Mouse (Mus musculus): ENCODE data around the gene Parp14. TPM values are rescaled to one million over a fixed set of nuclear protein-coding genes. Genes with fewer than 3 reads are reported as not detected.

Gene Parp14
- polyA plus RNA-seq, 1 experiment from 2014 or later = 7.1 TPM

DNA sequence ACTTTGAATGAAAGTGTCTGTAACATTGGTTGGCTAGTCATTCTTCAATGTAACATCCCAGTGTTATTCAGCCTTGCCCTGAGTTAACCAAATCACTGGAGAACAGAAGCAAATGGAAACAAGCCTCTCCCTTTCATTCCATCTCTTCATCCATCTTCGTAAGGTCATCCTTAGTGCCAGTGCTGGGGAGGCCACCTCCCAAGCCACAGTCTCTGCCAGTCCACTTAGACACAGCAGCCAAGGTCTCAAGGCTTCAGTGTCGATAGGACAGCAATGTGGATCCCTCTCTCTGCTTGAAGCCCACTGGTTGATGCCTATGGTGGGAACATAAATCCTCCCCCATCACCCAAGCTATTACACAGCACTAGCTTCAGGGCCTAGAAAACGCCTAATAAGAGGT lies 38.4 kb downstream of the Parp14 start:
- TF ChIP-seq CTCF (IDR thresholded peaks at IDR 0.05; ENCODE audit: low read depth) = no peak
- no peak for ATAC-seq
- 80% methylated on average over 3 of the region's 3 CpGs for WGBS

DNA sequence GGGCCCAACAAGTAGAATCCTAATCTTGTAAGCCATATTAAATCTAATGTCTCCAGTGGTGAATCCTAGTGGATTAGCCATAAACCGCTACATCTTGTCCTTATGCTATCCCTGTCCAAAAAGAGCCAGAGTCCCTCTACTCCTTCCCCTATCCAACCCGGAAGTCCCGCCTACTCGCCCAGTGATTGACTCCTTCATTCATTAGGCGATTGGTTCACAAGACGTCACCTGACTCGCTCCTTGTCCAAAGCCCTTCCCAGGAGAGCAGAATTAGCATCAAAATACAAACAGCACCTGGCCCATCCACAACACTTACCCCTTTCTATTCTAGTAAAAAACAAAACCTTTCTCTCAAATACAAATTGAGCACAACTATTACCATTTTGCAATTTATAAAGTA lies 41.3 kb downstream of the Parp14 start:
- ATAC-seq = no peak
- Histone ChIP-seq H3K4me2 (replicated peaks; ENCODE audit: low read depth) (no peak overlapping the region), H3K9ac (ENCODE audit: low read depth, low read length) (no peak overlapping the region), H3K27me3 (replicated peaks; ENCODE audit: control insufficient read depth, insufficient read depth, low read length) (no peaks in the 10 kb centered on the region), H3K27ac (ENCODE audit: low read depth, low read length) (no peak overlapping the region), H3K9me3 (ENCODE audit: control insufficient read depth) (no peaks in the 10 kb centered on the region), H3K4me1 (replicated peaks; ENCODE audit: control insufficient read depth, insufficient read depth, low read length) (no peaks in the 10 kb centered on the region), H3K4me3 (ENCODE audit: low read depth, low read length) (no peak overlapping the region), H3K36me3 (ENCODE audit: control insufficient read depth, insufficient read depth) (peaks cover 16% of the 10 kb centered on the region)
- WGBS = 39% methylated on average over 7 of the region's 7 CpGs
- no peak for TF ChIP-seq CTCF (IDR thresholded peaks at IDR 0.05; ENCODE audit: low read depth)

More for the DNA sequence above, 38.4 kb downstream of the Parp14 start:
- Histone ChIP-seq H3K4me1 (replicated peaks; ENCODE audit: control insufficient read depth, insufficient read depth, low read length) (no peaks in the 10 kb centered on the region), H3K36me3 (ENCODE audit: control insufficient read depth, insufficient read depth) (peaks cover 22% of the 10 kb centered on the region; the same call in 1 of the 2 replicates), H3K4me2 (replicated peaks; ENCODE audit: low read depth) (no peak overlapping the region), H3K27ac (ENCODE audit: low read depth, low read length) (no peak overlapping the region), H3K9me3 (ENCODE audit: control insufficient read depth) (0 out of 2 replicates have a peak, but pooled peaks cover 3% of the 10 kb centered on the region), H3K4me3 (ENCODE audit: low read depth, low read length) (no peak overlapping the region), H3K9ac (ENCODE audit: low read depth, low read length) (no peak overlapping the region), H3K27me3 (replicated peaks; ENCODE audit: control insufficient read depth, insufficient read depth, low read length) (no peaks in the 10 kb centered on the region)

DNA sequence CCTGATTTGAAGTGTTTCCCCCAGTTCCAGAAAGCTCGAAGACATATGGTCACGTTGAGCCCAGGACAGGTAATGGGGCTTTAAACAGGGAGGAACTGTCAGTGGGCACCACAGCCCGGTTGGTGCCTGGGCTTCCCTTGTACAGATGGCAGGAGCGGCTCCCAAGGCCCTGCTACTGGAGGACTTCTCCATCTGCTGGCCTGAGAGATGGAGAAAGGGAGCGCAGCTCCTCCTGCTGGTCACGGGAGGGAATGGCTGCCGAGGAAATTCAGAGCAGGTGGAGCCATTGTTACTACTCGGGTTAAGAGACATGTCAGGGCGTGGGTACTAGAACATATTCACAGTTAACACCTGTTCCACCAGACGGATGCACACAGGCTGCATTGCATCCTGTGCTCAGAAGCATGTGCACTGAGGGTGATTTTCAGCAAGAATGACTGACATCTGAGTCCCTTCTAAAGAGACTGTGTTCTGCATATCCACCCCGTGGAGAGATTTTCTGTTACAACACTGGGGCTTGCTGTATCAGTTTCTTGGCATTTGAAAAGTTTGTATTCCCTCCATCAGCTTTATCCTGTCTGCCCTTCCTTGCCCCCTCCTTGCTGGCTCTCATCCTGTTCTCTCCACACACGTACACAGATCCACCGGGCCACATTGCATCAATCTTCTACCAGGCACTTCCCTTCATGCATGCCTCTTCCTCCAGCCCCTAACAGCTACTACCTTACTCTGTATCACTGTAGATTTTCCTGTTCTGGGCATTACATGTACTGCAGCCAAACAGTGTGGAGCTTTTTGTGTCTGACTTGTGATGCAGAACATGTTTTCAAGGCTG lies 53.9 kb downstream of the Parp14 start:
- Histone ChIP-seq H3K27ac (ENCODE audit: low read depth, low read length) (no peak overlapping the region), H3K9ac (ENCODE audit: low read depth, low read length) (no peak overlapping the region), H3K4me2 (replicated peaks; ENCODE audit: low read depth) (no peak overlapping the region), H3K4me3 (ENCODE audit: low read depth, low read length) (no peak overlapping the region), H3K27me3 (replicated peaks; ENCODE audit: control insufficient read depth, insufficient read depth, low read length) (no peaks in the 10 kb centered on the region), H3K9me3 (ENCODE audit: control insufficient read depth) (no peaks in the 10 kb centered on the region), H3K36me3 (ENCODE audit: control insufficient read depth, insufficient read depth) (peaks cover 21% of the 10 kb centered on the region), H3K4me1 (replicated peaks; ENCODE audit: control insufficient read depth, insufficient read depth, low read length) (no peaks in the 10 kb centered on the region)
- ATAC-seq = no peak
- WGBS = 36% methylated on average over 13 of the region's 13 CpGs
- peak; percentile 100 for TF ChIP-seq CTCF (IDR thresholded peaks at IDR 0.05; ENCODE audit: low read depth)

DNA sequence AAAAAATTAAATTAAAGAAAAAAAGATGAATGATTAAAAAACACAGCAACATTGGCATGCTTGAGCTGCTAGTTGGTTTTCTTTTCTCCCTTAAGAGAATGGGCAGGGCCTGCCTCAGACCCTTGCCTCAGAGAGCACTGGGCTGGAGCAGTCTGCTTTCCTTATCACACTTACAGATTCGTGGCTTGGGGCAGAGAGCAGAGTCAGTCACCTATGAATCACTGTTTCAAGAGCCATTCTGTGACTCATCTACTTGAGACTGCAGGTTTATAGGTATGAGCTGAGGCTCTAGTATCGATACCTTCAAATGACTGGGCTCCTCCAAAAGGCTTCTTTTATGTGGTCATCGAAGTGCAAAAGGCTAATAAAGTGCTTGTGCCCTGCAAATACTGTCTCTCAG lies 58.2 kb downstream of the Parp14 start:
- H3K9me3 ChIP-seq (ENCODE audit: control insufficient read depth) = no peaks in the 10 kb centered on the region
- WGBS = 39% methylated on average over 3 of the region's 3 CpGs
- no peak overlapping the region for H3K27ac ChIP-seq (ENCODE audit: low read depth, low read length)
- no peak overlapping the region for H3K4me3 ChIP-seq (ENCODE audit: low read depth, low read length)
- no peak overlapping the region for H3K9ac ChIP-seq (ENCODE audit: low read depth, low read length)
- no peak for TF ChIP-seq CTCF (IDR thresholded peaks at IDR 0.05; ENCODE audit: low read depth)
- no peaks in the 10 kb centered on the region for H3K4me1 ChIP-seq (replicated peaks; ENCODE audit: control insufficient read depth, insufficient read depth, low read length)
- peak; percentile 90 for ATAC-seq
- no peak overlapping the region for H3K4me2 ChIP-seq (replicated peaks; ENCODE audit: low read depth)
- H3K36me3 ChIP-seq (ENCODE audit: control insufficient read depth, insufficient read depth) = 0 out of 2 replicates have a peak, but pooled peaks cover 3% of the 10 kb centered on the region
- H3K27me3 ChIP-seq (replicated peaks; ENCODE audit: control insufficient read depth, insufficient read depth, low read length) = no peaks in the 10 kb centered on the region

DNA sequence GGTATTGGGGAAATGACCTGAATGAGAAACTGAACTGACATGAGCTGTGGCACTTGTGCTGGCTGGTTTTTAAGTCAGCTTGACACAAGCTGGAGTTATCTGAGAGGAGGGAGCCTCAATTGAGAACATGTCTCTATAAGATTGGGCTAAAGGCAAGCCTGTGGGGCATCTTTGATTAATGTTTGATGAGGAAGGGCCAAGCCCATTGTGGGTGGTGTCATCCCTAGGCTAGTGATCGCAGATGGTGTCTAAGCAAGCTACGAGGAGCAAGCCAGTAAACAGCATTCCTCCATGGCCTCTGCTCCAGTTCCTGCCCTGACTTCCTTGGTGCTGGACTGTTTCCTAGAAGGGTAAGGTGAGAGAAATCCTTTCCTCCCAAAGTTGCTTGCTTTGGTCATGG lies 62.5 kb downstream of the Parp14 start:
- no peak overlapping the region for H3K4me2 ChIP-seq (replicated peaks; ENCODE audit: low read depth)
- no peak overlapping the region for H3K27ac ChIP-seq (ENCODE audit: low read depth, low read length)
- no peaks in the 10 kb centered on the region for H3K27me3 ChIP-seq (replicated peaks; ENCODE audit: control insufficient read depth, insufficient read depth, low read length)
- no peak overlapping the region for H3K9ac ChIP-seq (ENCODE audit: low read depth, low read length)
- H3K4me1 ChIP-seq (replicated peaks; ENCODE audit: control insufficient read depth, insufficient read depth, low read length) = no peaks in the 10 kb centered on the region
- H3K9me3 ChIP-seq (ENCODE audit: control insufficient read depth) = no peaks in the 10 kb centered on the region
- TF ChIP-seq CTCF (IDR thresholded peaks at IDR 0.05; ENCODE audit: low read depth) = no peak
- 87% methylated on average over 2 of the region's 2 CpGs for WGBS
- no peak for ATAC-seq
- H3K36me3 ChIP-seq (ENCODE audit: control insufficient read depth, insufficient read depth) = no peaks in the 10 kb centered on the region
- H3K4me3 ChIP-seq (ENCODE audit: low read depth, low read length) = no peak overlapping the region

DNA sequence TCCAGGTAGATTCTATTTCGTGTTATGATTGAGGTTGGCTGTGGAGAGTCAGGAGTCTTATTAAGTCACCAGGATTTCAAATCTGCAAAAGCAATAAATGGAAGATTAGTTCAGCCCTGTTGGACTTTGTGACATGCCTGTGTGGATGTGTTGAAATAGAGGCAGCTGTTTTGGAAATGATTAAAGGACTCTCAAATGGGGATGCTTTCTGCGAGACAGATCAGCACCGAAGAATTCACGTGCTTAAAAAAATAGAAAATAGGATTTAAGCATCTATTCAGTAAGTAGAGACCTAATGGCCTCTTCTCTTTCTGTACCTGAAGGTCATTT lies 63.7 kb downstream of the Parp14 start:
- Histone ChIP-seq H3K9me3 (ENCODE audit: control insufficient read depth) (no peaks in the 10 kb centered on the region), H3K27me3 (replicated peaks; ENCODE audit: control insufficient read depth, insufficient read depth, low read length) (no peaks in the 10 kb centered on the region), H3K4me3 (ENCODE audit: low read depth, low read length) (no peak overlapping the region), H3K9ac (ENCODE audit: low read depth, low read length) (no peak overlapping the region), H3K4me1 (replicated peaks; ENCODE audit: control insufficient read depth, insufficient read depth, low read length) (no peaks in the 10 kb centered on the region), H3K27ac (ENCODE audit: low read depth, low read length) (no peak overlapping the region), H3K4me2 (replicated peaks; ENCODE audit: low read depth) (no peak overlapping the region), H3K36me3 (ENCODE audit: control insufficient read depth, insufficient read depth) (no peaks in the 10 kb centered on the region)
- WGBS = 42% methylated on average over 4 of the region's 4 CpGs
- ATAC-seq = peak; percentile 86
- TF ChIP-seq CTCF (IDR thresholded peaks at IDR 0.05; ENCODE audit: low read depth) = no peak
